Mouse (Mus musculus) skeletal muscle tissue, adult 2 months (tissue): ENCODE measurements around the gene Baz1a.

Source experiments
- DNase-seq: peaks from one replicate; pipeline ENCODE4 v3.0.0-alpha.2; 2012; ENCODE audit warnings: low read depth, low spot score

Baz1a gene

DNA sequence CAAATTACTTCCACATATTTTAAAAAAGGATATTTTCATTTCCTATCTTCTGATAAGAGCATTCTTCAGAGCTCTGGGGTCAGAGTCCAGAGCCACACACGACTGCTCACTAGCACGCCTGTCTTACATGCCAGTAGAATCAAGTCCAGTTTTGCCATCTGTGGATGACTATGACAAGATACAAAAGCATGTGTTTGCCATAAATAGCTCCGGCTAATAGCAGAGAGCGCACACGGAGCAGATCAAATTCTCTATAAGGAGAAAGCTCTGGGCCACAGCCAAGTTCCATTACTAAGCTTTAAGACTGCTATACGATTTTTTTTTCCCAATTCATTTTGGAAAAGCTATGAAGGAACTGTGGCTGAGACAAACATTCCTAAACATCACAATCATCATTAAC is 154.6 kb downstream of the Baz1a start:
- peak; percentile 56 for DNase-seq

- DNase-seq, result no peak
These were observed 163.6 kb downstream of the Baz1a start for GRCm38 (mm10) chr12:54850551-54850950.

GRCm38 (mm10) chr12:54844415-54844814 is 169.7 kb downstream of the Baz1a start:
- DNase-seq, result no peak
